Mouse (Mus musculus): Measurements from ENCODE around the gene Tnik. TPM values are rescaled to one million over a fixed set of nuclear protein-coding genes. Genes with fewer than 3 reads are reported as not detected.

Tnik gene
- polyA plus RNA-seq, 1 experiment from 2014 or later, result 65.1 TPM

DNA sequence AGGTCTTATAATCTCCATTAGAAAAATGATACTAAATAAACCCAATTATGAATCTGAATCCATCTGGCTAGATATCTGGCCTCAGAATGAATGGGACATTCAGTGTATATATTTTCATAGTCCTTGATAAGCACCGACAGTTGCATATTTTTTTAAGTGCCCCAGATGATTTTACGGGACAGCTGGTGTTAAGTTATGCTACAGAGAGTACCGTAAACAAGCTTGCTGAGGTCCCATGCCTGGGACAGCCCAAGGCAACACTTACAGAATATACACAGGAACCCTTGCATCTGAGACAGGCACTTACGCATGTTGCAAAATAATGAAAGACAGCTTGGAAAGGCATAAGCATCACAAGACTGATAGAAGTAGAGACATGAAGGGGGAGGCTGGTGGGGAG is 34.1 kb upstream of the Tnik start:
- H3K4me1 ChIP-seq (ENCODE audit: control insufficient read depth, insufficient read depth, low read depth, low read length), result no peaks in the 10 kb centered on the region; the same call in 1 of the 2 replicates
- ATAC-seq, result no peak
- WGBS, result 74% methylated on average over 4 of the region's 4 CpGs

DNA sequence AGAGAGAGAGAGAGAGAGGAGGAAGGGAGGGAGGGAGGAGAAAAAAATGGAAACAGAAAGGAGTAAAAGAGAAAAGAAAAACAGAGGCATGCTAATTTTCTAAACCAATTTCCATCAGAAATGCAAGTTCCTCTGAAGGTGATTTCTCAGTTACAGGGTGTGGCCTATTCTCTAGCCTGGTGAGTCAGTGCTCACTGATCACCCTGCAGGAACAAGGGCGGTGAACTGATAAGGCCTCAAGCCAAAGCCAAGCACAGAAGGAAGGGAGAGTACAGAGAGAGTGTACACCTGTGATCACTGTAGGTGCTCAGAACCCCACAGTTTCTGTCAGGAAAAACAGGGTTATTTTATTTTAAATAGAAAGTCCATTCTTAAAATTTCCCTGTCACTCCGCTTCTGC is 33.5 kb upstream of the Tnik start:
- Histone ChIP-seq H3K9ac (ENCODE audit: low read depth, low read length) (no peak overlapping the region), H3K36me3 (ENCODE audit: control insufficient read depth, insufficient read depth, low read length) (no peaks in the 10 kb centered on the region), H3K4me3 (ENCODE audit: low read length) (no peak overlapping the region), H3K27ac (ENCODE audit: low read depth, low read length) (no peak overlapping the region), H3K27me3 (replicated peaks; ENCODE audit: control insufficient read depth, insufficient read depth, low read length) (no peaks in the 10 kb centered on the region), H3K4me2 (ENCODE audit: low read length) (no peak overlapping the region), H3K4me1 (ENCODE audit: control insufficient read depth, insufficient read depth, low read depth, low read length) (no peaks in the 10 kb centered on the region; the same call in 1 of the 2 replicates), H3K9me3 (ENCODE audit: control insufficient read depth, low read length) (no peaks in the 10 kb centered on the region)
- WGBS, result 92% methylated on average over 2 of the region's 2 CpGs
- ATAC-seq, result no peak

More for the DNA sequence above, 34.1 kb upstream of the Tnik start:
- no peaks in the 10 kb centered on the region for H3K9me3 ChIP-seq (ENCODE audit: control insufficient read depth, low read length)
- no peak overlapping the region for H3K27ac ChIP-seq (ENCODE audit: low read depth, low read length)
- no peak overlapping the region for H3K4me2 ChIP-seq (ENCODE audit: low read length)
- H3K27me3 ChIP-seq (replicated peaks; ENCODE audit: control insufficient read depth, insufficient read depth, low read length), result no peaks in the 10 kb centered on the region
- no peak overlapping the region for H3K4me3 ChIP-seq (ENCODE audit: low read length)
- H3K9ac ChIP-seq (ENCODE audit: low read depth, low read length), result no peak overlapping the region
- no peaks in the 10 kb centered on the region for H3K36me3 ChIP-seq (ENCODE audit: control insufficient read depth, insufficient read depth, low read length)

DNA sequence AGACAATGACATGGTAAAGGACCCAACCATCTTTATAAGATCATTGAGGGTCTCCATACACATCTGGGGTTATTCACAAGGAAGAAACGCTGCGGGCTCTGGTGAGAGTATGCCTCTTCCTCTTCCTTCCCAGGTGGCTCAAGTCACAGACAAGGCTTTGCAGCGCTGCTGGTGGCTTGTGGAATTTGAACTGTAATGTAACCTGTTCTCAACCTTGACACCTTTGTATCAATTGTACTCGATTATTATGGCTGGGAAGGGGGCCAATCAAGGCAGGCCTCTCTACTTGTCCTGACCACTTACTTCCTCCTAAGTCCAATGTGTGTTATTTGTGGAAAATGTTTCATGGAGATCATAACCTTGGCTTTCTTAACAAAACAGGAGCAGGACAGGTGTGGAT is 30.1 kb upstream of the Tnik start:
- no peaks in the 10 kb centered on the region for H3K4me1 ChIP-seq (ENCODE audit: control insufficient read depth, insufficient read depth, low read depth, low read length)
- no peaks in the 10 kb centered on the region for H3K9me3 ChIP-seq (ENCODE audit: control insufficient read depth, low read length)
- no peak overlapping the region for H3K4me3 ChIP-seq (ENCODE audit: low read length)
- H3K27me3 ChIP-seq (replicated peaks; ENCODE audit: control insufficient read depth, insufficient read depth, low read length), result no peaks in the 10 kb centered on the region
- no peak overlapping the region for H3K27ac ChIP-seq (ENCODE audit: low read depth, low read length)
- ATAC-seq, result no peak
- 95% methylated on average over 4 of the region's 4 CpGs for WGBS
- H3K36me3 ChIP-seq (ENCODE audit: control insufficient read depth, insufficient read depth, low read length), result no peaks in the 10 kb centered on the region
- H3K4me2 ChIP-seq (ENCODE audit: low read length), result no peak overlapping the region
- no peak overlapping the region for H3K9ac ChIP-seq (ENCODE audit: low read depth, low read length)

DNA sequence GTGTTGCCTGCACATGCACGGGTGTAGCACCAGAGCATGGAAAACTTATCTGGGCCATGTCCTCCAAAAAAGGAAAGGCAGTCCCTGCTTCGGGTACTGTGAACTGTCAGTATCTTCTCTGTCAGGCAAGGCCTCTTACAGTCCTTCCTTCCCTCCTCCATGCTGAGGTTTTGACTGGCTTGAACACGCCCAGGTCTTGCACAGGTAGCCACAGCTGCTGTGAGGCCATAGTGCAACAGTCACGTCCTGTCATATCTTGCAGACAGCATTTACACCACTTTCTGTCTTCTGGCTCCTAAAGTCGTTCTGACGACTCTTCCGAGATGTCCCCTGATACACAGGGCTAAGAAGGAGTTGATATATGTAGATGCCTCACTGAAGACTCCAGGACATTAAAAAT is 28.8 kb upstream of the Tnik start:
- no peaks in the 10 kb centered on the region for H3K36me3 ChIP-seq (ENCODE audit: control insufficient read depth, insufficient read depth, low read length)
- H3K4me3 ChIP-seq (ENCODE audit: low read length), result no peak overlapping the region
- H3K27me3 ChIP-seq (replicated peaks; ENCODE audit: control insufficient read depth, insufficient read depth, low read length), result no peaks in the 10 kb centered on the region
- no peak overlapping the region for H3K27ac ChIP-seq (ENCODE audit: low read depth, low read length)
- no peak overlapping the region for H3K9ac ChIP-seq (ENCODE audit: low read depth, low read length)
- no peak for ATAC-seq
- no peak overlapping the region for H3K4me2 ChIP-seq (ENCODE audit: low read length)
- no peaks in the 10 kb centered on the region for H3K9me3 ChIP-seq (ENCODE audit: control insufficient read depth, low read length)
- 89% methylated on average over 6 of the region's 7 CpGs for WGBS
- H3K4me1 ChIP-seq (ENCODE audit: control insufficient read depth, insufficient read depth, low read depth, low read length), result no peaks in the 10 kb centered on the region

DNA sequence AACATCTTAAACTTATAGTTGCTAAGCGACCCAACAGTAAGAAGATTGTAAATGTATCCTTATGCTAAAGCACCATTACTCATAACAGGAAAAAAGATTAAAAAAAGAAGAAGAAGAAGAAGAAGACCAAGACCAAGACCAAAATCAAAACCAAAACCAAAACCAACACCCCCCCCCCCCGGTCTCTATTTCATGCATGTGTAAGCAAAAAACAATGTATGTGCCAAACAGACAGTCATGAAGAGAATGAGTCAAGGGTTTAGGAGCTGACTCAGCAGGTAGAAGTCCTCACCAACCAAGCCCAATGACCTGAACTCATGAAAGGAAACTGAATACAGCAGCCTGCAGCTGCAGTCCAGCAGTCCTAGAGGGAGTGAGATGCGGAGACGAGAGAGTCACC is 26.3 kb upstream of the Tnik start:
- WGBS, result 92% methylated on average over 4 of the region's 4 CpGs
- H3K4me2 ChIP-seq (ENCODE audit: low read length), result no peak overlapping the region
- ATAC-seq, result no peak

DNA sequence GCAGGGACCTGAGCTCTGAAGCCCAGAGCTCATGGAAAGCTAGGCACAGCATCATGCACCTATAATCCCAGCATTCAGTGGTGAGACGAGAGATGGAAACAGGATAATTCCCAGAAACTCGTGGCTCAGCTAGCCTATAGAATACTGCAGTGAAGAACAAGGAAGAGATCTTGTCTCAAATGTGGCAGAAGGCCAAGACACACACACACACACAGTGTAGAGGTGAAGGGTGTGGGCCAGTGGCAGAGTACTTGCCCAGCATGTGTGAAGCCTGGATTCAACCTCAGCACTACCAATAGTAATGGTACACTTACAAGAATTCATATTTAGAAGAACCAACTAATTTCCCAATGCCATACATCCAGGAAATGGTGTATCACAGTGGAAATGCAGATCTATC is 24.9 kb upstream of the Tnik start:
- no peak overlapping the region for H3K4me3 ChIP-seq (ENCODE audit: low read length)
- no peak for ATAC-seq
- no peaks in the 10 kb centered on the region for H3K27me3 ChIP-seq (replicated peaks; ENCODE audit: control insufficient read depth, insufficient read depth, low read length)
- no peak overlapping the region for H3K9ac ChIP-seq (ENCODE audit: low read depth, low read length)
- H3K4me2 ChIP-seq (ENCODE audit: low read length), result no peak overlapping the region
- no peaks in the 10 kb centered on the region for H3K4me1 ChIP-seq (ENCODE audit: control insufficient read depth, insufficient read depth, low read depth, low read length)
- 56% methylated on average over 2 of the region's 2 CpGs for WGBS
- H3K36me3 ChIP-seq (ENCODE audit: control insufficient read depth, insufficient read depth, low read length), result no peaks in the 10 kb centered on the region
- no peaks in the 10 kb centered on the region for H3K9me3 ChIP-seq (ENCODE audit: control insufficient read depth, low read length)
- H3K27ac ChIP-seq (ENCODE audit: low read depth, low read length), result no peak overlapping the region

More for the DNA sequence above, 26.3 kb upstream of the Tnik start:
- Histone ChIP-seq H3K9me3 (ENCODE audit: control insufficient read depth, low read length) (no peaks in the 10 kb centered on the region), H3K27me3 (replicated peaks; ENCODE audit: control insufficient read depth, insufficient read depth, low read length) (no peaks in the 10 kb centered on the region), H3K4me1 (ENCODE audit: control insufficient read depth, insufficient read depth, low read depth, low read length) (no peaks in the 10 kb centered on the region), H3K4me3 (ENCODE audit: low read length) (no peak overlapping the region), H3K9ac (ENCODE audit: low read depth, low read length) (no peak overlapping the region), H3K27ac (ENCODE audit: low read depth, low read length) (no peak overlapping the region), H3K36me3 (ENCODE audit: control insufficient read depth, insufficient read depth, low read length) (no peaks in the 10 kb centered on the region)

DNA sequence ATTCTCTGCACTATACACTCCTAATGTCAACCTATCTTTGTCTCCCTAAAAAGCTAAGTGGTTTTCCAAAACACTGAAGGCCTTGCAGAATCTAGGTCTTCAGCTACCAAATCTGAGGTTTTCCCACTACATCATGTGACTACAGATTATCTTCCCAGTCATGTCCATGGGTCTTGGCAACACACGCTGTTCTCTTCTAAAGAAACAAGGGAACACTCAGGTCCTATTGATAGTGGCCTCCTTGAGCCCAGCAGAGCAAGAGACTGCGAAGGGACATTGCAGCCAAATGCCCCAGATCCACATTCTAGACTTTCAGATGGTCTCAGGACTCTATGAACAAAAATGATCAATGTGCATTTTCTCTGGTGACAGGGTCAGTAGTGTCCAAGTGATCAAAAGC is 20.5 kb upstream of the Tnik start:
- Histone ChIP-seq H3K9me3 (ENCODE audit: control insufficient read depth, low read length) (no peaks in the 10 kb centered on the region), H3K36me3 (ENCODE audit: control insufficient read depth, insufficient read depth, low read length) (no peaks in the 10 kb centered on the region), H3K4me1 (ENCODE audit: control insufficient read depth, insufficient read depth, low read depth, low read length) (no peaks in the 10 kb centered on the region), H3K4me3 (ENCODE audit: low read length) (no peak overlapping the region), H3K9ac (ENCODE audit: low read depth, low read length) (no peak overlapping the region), H3K4me2 (ENCODE audit: low read length) (no peak overlapping the region), H3K27ac (ENCODE audit: low read depth, low read length) (no peak overlapping the region), H3K27me3 (replicated peaks; ENCODE audit: control insufficient read depth, insufficient read depth, low read length) (no peaks in the 10 kb centered on the region)
- 79% methylated on average over 2 of the region's 2 CpGs for WGBS
- no peak for ATAC-seq

DNA sequence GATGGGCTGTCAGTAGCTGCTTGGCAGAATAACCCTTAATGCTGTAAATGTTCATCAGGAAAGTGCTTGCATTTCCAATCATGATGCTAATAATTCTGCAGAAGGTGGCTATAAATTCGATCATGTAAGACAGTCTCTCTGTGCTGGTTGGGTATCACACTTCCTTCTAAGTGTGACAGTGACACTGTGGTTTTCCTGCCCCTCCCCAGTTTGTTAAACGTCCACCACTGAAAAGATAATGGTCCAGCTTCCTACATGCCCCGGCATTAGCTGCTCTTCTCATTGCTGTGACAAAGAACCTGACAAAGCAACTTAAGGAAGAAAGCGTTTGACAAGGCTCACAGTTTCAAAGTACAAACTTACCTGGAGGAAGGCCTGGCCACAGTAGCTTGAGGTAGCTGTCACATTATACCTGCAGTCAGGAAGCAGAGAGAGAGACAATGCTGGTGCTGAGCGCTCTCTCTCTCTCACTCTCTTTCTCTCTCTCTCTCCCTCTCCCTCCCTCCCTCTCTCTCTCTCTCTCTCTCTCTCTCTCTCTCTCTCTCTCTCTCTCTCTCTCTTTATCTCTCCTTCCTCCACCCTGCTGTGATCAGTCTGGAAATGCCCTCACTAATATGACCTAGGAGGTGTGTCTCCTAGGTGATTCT is 18.6 kb upstream of the Tnik start:
- Histone ChIP-seq H3K9me3 (ENCODE audit: control insufficient read depth, low read length) (no peaks in the 10 kb centered on the region), H3K9ac (ENCODE audit: low read depth, low read length) (no peak overlapping the region), H3K4me1 (ENCODE audit: control insufficient read depth, insufficient read depth, low read depth, low read length) (no peaks in the 10 kb centered on the region; the same call in 1 of the 2 replicates), H3K4me2 (ENCODE audit: low read length) (no peak overlapping the region), H3K27me3 (replicated peaks; ENCODE audit: control insufficient read depth, insufficient read depth, low read length) (no peaks in the 10 kb centered on the region), H3K36me3 (ENCODE audit: control insufficient read depth, insufficient read depth, low read length) (no peaks in the 10 kb centered on the region), H3K27ac (ENCODE audit: low read depth, low read length) (no peak overlapping the region), H3K4me3 (ENCODE audit: low read length) (no peak overlapping the region)
- WGBS, result 80% methylated on average over 5 of the region's 5 CpGs
- ATAC-seq, result no peak

DNA sequence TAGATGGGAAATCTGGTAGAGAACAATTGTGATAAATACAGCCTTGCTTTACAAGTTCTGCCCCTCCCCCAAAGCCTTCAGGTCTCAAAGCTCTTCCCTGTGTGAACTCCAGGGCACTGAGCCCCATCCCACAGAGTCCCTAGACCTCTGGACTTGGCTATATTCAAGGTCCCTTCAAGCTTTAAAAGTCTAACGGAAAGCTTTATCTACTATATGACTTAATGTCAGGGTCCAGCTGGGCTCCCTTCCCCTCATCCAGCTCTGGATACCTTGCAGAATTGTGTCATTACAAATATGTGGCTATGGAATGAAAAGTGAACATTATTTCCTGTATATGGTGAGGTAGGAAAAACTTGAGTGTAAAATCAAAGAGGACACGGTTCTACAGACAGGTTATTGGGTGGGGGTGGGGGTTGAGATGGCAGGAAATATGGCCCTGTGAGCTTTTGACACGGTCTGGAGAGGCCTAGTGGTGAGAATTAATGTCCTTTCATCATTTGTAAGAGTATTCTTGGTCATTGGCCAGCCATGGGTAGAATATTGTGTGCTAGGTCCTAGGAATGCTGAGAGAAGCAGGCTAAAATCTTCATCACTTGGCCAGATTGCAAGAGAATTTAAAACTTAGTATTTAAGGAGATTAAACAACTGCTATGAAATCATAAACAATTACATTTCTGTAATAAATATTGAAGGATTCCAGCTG is 14.6 kb upstream of the Tnik start:
- H3K27me3 ChIP-seq (replicated peaks; ENCODE audit: control insufficient read depth, insufficient read depth, low read length), result no peaks in the 10 kb centered on the region
- H3K4me2 ChIP-seq (ENCODE audit: low read length), result no peak overlapping the region
- H3K9me3 ChIP-seq (ENCODE audit: control insufficient read depth, low read length), result no peaks in the 10 kb centered on the region
- H3K27ac ChIP-seq (ENCODE audit: low read depth, low read length), result no peak overlapping the region
- H3K36me3 ChIP-seq (ENCODE audit: control insufficient read depth, insufficient read depth, low read length), result no peaks in the 10 kb centered on the region
- H3K4me3 ChIP-seq (ENCODE audit: low read length), result no peak overlapping the region
- no peak overlapping the region for H3K9ac ChIP-seq (ENCODE audit: low read depth, low read length)
- WGBS, result 66% methylated on average over 3 of the region's 3 CpGs
- H3K4me1 ChIP-seq (ENCODE audit: control insufficient read depth, insufficient read depth, low read depth, low read length), result no peaks in the 10 kb centered on the region; the same call in 1 of the 2 replicates
- no peak for ATAC-seq
